Mouse (Mus musculus): ENCODE measurements at regions not wholly inside any gene's neighbourhood (a gene's known extent, or its start where the extent isn't known, plus 50 kb on each side); places are given as distances from the start of the nearest gene placed in this dataset.

DNA sequence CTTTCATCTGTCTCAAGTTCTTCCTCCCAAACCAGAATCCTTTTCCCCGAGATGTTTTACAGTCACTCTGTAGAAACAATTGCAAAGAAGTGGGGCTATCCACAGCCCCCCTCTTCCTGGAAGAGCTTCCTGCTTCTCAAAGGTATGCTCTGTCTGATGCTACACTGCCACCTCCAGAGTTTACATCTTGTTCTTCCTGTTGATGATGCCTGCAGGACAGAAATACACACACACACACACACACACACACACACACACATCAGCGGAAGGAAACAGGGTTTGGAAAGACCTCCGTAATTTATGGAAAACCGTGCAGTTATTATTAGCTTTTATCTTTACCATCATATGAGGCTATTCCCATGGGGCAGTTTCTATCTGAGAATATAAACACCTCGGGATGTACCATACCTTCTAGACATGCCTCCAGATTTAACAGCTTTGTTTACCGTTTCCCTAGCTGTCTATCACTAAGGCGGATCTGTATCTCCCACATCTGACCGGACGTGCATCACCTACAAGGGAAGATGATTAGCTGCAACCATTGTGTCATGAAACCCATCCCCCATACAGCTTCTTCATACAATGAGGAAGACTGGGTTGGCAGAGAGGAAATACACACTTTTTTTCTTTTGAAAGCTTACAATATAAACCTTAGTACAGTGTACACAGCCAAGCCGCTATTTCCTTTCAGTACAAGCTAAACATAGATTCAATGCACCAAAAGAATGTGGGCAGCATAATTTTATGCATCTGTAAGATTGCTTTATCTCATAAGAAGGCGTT lies 288.6 kb downstream of the Plk2 start:
- Histone ChIP-seq H3K27me3 (ENCODE audit: control insufficient read depth in 1 of 2, insufficient read depth in 2 of 2, low read length in 2 of 2) (no peaks in the 10 kb centered on the region), H3K9me3 (replicated peaks; ENCODE audit: insufficient read depth, low read length) (no peaks in the 10 kb centered on the region), H3K79me2 (ENCODE audit: control insufficient read depth, insufficient read depth, low read length, poor library complexity) (no peaks in the 10 kb centered on the region), H3K36me3 (ENCODE audit: control insufficient read depth in 1 of 2, insufficient read depth in 2 of 2, low read length in 2 of 2) (no peaks in the 10 kb centered on the region), H3K4me1 (ENCODE audit: control insufficient read depth in 1 of 2, insufficient read depth in 2 of 2, low read length in 2 of 2) (no peaks in the 10 kb centered on the region), H3K27ac (ENCODE audit: control insufficient read depth, low read depth, low read length) (no peak overlapping the region), H3K4me3 (ENCODE audit: control insufficient read depth in 1 of 2, insufficient read depth in 1 of 2, low read depth in 2 of 2, low read length in 2 of 2) (no peak overlapping the region), H3K9ac (ENCODE audit: control insufficient read depth, low read depth, low read length, poor library complexity, severe bottlenecking) (no peak overlapping the region)
- TF ChIP-seq GABPA (IDR thresholded peaks at IDR 0.05; ENCODE audit: low read depth, low read length) = no peak
- no peak for DNase-seq (ENCODE audit: low read depth, low spot score)

DNA sequence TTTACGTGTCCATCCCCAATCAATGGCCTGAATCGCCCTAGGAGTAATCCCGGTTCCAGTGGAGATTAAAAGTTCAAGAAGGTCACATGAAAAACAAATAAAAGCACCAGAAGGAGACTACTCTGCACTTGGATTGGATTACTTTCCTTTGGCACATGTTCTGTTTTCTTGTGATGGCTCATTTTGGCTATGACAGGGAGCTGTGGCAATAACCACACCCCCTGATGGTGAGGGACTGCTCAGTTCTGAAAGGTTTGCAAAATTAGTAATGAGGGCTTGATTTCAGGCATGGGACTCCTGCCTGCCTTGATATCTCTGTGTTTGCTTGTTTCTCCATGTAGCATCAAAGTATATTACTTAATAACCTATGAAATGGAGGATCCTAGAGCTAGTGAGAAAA lies 293.9 kb downstream of the Plk2 start:
- Histone ChIP-seq H3K4me1 (ENCODE audit: control insufficient read depth in 1 of 2, insufficient read depth in 2 of 2, low read length in 2 of 2) (no peaks in the 10 kb centered on the region), H3K27ac (ENCODE audit: control insufficient read depth, low read depth, low read length) (no peak overlapping the region), H3K36me3 (ENCODE audit: control insufficient read depth in 1 of 2, insufficient read depth in 2 of 2, low read length in 2 of 2) (no peaks in the 10 kb centered on the region), H3K4me3 (ENCODE audit: control insufficient read depth in 1 of 2, insufficient read depth in 1 of 2, low read depth in 2 of 2, low read length in 2 of 2) (no peak overlapping the region), H3K27me3 (ENCODE audit: control insufficient read depth in 1 of 2, insufficient read depth in 2 of 2, low read length in 2 of 2) (no peaks in the 10 kb centered on the region), H3K9me3 (replicated peaks; ENCODE audit: insufficient read depth, low read length) (no peaks in the 10 kb centered on the region), H3K79me2 (ENCODE audit: control insufficient read depth, insufficient read depth, low read length, poor library complexity) (no peaks in the 10 kb centered on the region), H3K9ac (ENCODE audit: control insufficient read depth, low read depth, low read length, poor library complexity, severe bottlenecking) (no peak overlapping the region)
- DNase-seq (ENCODE audit: low read depth, low spot score) = no peak
- TF ChIP-seq MAFK (IDR thresholded peaks at IDR 0.05; ENCODE audit: borderline replicate concordance, low read depth, low read length) = no peak
- no peak for TF ChIP-seq EP300 (IDR thresholded peaks at IDR 0.05; ENCODE audit: low read depth in 1 of 2, low read length in 2 of 2)
- no peak for TF ChIP-seq GATA1 (IDR thresholded peaks at IDR 0.05; ENCODE audit: low read depth, low read length)
- TF ChIP-seq GABPA (IDR thresholded peaks at IDR 0.05; ENCODE audit: low read depth, low read length) = no peak
- TF ChIP-seq BHLHE40 (IDR thresholded peaks at IDR 0.05; ENCODE audit: borderline replicate concordance, low read depth, low read length) = no peak
- no peak for TF ChIP-seq USF2 (IDR thresholded peaks at IDR 0.05; ENCODE audit: borderline replicate concordance in 1 of 2, insufficient read depth in 1 of 2, low read depth in 1 of 2, low read length in 2 of 2)
- no peak for TF ChIP-seq POLR2AphosphoS5 (IDR thresholded peaks at IDR 0.05; ENCODE audit: borderline replicate concordance, low read depth, low read length)
- TF ChIP-seq ZNF384 (IDR thresholded peaks at IDR 0.05; ENCODE audit: low read depth, low read length) = no peak
- no peak for TF ChIP-seq CHD1 (IDR thresholded peaks at IDR 0.05; ENCODE audit: low read depth, low read length)
- TF ChIP-seq SMC3 (IDR thresholded peaks at IDR 0.05; ENCODE audit: low read depth, low read length) = no peak
- TF ChIP-seq MAX (IDR thresholded peaks at IDR 0.05; ENCODE audit: low read length) = no peak
- TF ChIP-seq UBTF (IDR thresholded peaks at IDR 0.05; ENCODE audit: borderline replicate concordance, insufficient read depth, low read depth, low read length) = no peak
- TF ChIP-seq ELF1 (IDR thresholded peaks at IDR 0.05; ENCODE audit: low read depth, low read length) = no peak
- TF ChIP-seq NRF1 (IDR thresholded peaks at IDR 0.05; ENCODE audit: insufficient read depth, low read depth, low read length, poor library complexity, severe bottlenecking) = no peak
- TF ChIP-seq MYC (IDR thresholded peaks at IDR 0.05; ENCODE audit: low read depth, low read length) = no peak
